Mouse (Mus musculus): ENCODE results near the gene Dact2.

The Dact2 gene

DNA sequence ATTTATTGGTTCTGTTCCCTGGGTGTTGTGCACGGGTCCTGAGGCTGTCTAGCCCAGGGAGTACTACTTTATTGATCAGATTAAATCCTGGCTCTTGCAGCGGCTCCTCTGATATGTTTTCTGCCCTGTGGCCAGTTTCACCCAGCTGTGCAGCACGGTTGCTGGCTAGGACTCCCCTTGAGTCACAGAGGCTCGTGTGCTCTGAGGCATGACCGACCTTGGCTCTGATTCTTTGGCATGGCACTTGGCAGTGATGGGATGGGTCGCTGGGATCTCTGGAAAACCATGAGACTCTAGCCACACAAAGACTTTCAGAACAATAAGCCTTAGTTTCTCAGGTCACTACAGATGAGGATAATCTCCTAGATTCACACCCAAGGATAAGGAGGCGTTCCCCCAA, 8.7 kb upstream of the Dact2 start:
- DNase-seq (ENCODE audit: low spot score), result no peak

DNA sequence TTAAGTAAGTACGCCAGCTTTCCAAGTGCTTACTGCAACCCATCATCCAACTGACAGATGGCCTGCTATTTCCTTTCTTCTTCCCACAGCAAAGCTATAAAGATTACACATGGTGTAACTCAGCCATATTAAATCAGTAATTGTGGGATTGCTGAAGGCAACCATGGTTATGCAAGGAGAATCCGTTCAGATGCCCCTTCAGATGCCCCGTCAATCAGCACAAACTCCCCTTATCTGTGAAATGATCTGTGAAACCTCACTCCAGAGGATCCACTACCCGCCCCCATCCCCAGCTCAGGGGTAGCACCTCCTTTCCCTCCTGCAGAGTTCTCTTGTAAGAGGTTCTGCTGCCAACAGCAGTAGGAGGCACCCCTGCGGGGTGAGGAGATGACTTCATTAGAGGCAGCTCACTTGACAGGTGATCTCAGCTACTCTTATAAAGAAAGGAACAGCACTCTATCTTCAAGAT, 3.0 kb upstream of the Dact2 start:
- DNase-seq (ENCODE audit: low spot score), result no peak

DNA sequence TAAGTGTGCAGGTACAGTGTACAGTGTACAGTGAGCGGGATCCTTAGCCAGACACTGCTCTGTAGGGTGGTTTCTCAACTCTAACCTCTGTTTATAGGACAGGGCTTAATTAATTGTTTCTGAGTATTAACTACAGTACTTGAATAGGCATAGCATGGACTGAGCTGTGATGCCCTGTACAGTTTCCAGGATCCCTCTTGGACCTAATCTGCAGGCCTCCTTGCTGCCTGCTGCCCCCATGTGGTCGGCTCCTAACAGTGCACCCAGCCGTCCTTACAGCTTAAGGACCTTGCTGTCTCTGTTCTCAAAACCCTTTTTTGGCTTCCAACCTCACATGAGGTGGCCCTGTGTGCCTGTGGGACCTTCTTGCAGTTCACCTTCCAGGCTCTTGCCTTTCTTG, 2.0 kb upstream of the Dact2 start:
- DNase-seq (ENCODE audit: low spot score), result peak; percentile 23

DNA sequence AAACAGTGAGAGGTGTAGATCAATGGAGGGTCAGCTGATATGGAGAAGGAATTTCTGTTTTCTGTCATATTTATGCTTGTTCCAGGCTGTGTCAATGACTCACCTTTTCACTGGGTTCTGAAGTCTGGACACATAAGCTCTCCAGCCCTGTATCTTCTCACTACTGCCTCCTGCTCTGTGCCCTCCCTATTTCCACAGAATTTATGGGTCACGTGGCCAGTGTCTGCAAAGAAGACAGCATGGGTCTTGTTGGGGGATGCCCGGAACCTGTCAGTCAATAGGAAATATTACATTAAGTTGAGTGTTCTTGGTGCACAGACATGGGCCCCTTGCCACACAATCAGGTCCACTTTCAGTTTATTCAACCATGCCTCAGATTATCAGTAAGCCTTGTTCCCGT, 1.1 kb upstream of the Dact2 start:
- DNase-seq (ENCODE audit: low spot score), result no peak

DNA sequence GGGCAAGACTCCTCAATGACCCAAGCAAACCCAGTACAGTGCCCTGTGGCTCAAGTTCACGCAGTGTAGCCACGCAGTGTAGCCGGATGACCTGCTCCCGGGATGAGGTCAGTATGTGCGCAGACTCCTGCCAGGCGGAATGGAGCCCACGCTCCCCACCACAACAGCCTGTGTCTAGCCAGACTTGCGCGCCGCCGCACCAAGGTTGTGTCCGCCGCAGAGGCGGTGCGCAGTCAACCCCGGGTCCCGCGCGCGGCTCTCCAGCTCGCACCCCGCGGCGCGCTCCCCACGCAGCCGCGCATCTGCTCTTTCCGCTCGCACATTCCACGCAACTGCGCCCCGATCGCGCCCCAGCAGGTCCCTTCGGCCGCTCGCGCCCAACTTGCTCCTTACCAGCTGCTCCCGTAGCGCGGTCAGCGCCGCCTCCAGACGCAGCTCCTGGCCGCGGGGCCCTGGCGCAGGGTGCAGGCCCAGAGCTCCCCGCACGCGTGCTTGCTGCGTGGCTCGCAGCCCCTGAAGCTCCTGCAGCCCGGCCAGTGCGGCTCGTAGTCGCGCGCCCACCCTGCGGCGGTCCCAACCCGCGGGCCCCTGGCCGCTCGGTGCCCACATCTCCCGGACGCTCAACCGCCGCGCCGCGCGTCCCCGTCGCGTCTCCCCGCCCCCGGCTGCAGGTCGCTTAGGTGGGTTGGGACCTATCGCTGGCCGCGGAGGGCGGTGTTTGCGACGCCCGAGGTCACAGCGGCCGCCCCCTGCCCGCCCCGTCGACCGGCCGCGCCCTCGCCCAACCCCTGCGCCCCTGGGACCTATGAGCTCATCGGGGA, 773 bp downstream of the Dact2 start:
- no peak for DNase-seq (ENCODE audit: low spot score)

DNA sequence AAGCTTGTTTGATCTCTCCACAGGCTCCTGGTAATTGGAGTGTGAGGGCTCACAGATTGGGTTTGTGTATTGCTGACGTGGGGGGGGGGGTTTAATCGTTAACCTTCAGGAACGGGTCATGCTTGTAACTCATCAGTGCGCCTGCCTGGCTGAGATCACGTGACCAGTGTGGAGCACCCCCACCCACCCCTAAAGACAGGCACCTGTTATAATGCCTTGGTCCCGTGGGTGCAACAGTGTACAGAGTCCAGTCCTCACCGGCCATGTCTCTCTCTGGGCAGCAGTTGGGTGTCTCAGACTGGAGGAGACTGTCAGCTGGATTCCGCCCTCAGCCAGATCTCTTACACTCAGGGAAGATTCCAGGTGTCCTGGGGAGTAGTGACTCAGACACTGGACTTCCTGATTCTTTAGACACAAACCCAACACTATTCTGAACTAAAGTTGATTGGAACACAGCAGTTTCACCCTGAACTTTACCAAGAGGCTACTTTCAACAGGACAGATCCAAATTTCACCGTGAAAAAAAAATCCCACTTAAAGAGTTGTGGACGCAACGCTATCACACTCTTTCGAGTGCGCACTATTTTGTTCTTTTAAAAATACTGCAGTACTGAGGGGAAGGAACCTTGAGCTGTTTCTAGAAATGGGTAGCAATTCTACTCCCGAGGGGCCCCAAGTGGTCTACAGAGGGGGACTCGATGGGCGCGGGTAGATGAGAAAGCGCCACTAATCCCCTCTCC, 1.6 kb downstream of the Dact2 start:
- DNase-seq (ENCODE audit: low spot score), result no peak

DNA sequence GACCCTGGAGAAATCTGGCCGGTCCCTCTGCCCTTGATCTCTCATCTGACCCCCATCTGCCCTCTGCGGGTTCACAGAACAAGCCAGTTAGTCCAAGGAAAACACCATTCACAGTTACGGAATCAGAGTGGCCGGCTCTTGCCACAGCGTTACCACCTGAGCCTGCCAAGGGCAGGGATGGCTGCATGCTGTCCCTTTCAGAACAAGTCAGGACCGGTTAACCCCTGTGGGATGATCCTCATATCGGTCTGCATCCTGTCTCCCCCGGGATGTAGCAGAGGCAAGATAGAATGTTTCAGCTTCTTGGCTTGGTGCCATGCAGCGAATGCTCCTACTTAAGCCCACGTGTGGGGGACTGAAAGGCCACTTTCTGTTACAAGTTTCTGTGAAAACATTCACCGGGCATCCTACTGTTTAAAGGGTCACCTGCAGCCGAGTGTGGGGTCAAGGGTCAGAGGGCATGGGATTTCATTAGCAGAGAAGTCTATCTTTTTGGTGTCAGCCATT, 2.8 kb downstream of the Dact2 start:
- no peak for DNase-seq (ENCODE audit: low spot score)

DNA sequence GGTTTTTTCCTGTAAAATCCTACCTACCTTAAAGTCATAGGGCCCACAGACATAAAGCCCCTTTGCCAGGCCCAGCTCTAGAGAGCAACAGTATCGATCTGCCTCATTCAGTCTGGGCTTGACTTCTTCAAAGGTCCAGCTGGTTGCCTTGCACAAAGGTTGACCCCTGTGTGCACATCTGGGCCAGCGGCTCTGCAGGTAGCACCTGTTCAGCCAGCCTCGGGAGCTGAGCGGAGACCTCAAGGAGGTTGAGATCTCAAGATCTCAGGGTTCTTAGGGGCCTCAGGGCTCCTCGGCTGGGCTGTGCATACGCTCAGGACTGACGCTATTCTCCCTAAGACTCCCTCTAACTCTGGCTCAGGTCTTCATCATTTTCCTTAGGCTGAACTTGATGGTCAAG, 3.9 kb downstream of the Dact2 start:
- DNase-seq (ENCODE audit: low spot score), result no peak

DNA sequence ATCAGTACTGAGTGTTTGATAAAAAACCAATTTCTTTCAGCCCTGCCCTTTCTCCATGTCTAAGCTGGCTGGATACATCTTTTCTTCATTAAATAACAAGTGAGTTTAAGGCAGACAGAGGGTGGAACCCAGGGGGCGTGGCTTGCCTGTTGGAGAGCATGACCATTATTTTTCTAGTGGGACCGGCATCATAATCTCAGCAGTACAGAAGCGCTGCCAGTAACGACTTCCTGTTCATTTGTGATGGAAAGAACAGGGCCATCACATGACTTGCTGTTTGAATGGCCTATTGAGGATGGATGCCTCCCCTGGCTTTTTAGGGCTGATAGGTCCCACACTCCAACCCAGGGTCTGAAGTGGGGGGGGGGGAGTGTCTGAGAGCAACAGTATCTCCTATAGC, 4.5 kb downstream of the Dact2 start:
- no peak for DNase-seq (ENCODE audit: low spot score)

DNA sequence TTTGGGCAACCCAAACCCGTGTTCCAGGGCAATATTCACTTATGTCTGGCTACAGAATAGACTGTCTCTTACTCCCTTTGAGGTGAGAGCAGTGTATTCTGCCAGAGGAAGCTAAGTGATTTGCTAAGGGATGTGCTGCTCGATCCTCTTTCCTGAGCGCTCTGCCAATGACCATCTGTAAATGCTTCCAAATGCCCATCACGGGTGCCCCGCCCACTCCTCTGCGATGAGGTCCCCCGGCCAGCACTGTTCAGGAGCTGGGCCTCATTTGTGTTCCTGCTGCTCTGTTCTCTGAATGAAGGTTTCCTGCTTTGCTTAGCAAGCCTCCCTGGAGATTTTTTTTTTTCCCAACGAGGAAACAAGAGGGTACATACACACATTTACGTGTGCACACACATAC, 11.2 kb downstream of the Dact2 start:
- no peak for DNase-seq (ENCODE audit: low spot score)

DNA sequence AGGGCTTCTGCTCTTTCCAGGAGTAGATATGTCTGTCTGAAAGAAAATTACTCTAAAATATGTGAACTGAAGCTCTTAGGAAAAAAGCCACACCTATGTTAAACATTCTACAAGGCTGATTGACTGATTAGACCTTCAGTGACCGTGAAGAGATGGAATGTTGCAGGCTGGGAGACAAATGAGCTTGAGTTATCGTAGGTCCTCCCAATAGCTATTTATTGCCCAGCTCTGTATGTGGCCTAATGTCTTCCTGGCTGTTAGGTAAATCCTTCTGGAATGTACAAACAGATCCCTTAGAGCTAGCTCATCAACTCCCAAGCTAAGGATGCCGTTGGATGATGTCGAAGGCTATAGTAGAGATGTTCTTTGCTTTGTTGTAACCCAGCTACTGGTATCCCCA, 11.7 kb downstream of the Dact2 start:
- DNase-seq (ENCODE audit: low spot score), result no peak

DNA sequence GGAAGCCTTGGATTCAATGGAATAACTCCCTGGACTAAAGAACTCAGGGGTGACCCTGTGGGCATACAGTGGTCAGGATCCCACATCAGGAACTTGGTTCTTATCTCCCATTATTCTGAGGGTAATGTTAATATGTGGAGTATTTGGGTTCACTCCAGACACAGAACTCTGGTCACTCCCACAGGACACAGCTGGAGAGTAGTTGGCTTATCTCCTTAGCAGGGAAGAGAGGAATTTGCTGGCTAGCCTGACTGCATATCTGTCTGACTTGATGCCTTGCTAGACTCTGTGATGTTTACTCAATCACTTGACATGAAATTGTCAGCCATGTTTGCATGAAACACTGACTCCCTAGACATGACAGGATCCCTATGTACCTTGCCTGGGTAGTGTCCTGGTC, 15.6 kb downstream of the Dact2 start:
- DNase-seq (ENCODE audit: low spot score), result no peak

DNA sequence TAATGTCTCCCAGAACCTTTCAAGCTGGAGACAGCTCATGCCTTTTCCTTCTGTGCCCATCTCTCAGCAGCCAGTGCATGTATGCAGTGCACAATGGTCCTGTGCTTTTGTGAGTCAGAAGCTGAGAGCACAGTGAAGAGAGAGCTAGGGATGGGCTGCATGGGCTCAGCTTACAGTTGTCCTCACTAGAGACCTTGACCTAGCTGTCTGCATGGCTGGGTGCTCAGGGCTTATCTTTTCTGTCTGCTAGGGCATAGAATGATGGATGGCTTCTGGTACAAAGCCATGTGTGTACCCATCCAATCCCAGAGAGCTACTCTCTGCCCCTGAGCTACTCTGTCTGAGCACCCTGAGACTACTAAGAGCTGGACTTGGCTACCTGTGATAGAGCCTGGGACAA, 17.0 kb downstream of the Dact2 start:
- DNase-seq (ENCODE audit: low spot score), result no peak

DNA sequence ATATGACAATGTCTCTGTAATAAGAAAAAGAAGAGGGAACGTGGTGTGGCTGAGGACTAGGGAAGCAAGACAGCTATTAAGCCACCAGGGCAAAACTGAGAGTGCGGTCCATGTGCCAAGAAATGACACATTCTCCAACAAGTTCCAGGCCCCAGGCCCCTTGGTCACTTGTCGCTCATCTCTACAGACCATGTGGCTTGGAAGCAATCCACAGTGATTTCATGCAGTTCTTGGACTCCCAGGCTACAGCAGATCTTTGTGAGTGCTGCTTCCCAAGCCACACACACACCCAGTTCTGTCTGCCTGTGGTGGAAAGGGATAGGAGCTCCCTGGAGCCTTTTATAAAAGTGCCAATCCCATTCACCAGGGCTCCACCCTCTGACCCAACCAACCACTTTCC, 17.9 kb downstream of the Dact2 start:
- no peak for DNase-seq (ENCODE audit: low spot score)

DNA sequence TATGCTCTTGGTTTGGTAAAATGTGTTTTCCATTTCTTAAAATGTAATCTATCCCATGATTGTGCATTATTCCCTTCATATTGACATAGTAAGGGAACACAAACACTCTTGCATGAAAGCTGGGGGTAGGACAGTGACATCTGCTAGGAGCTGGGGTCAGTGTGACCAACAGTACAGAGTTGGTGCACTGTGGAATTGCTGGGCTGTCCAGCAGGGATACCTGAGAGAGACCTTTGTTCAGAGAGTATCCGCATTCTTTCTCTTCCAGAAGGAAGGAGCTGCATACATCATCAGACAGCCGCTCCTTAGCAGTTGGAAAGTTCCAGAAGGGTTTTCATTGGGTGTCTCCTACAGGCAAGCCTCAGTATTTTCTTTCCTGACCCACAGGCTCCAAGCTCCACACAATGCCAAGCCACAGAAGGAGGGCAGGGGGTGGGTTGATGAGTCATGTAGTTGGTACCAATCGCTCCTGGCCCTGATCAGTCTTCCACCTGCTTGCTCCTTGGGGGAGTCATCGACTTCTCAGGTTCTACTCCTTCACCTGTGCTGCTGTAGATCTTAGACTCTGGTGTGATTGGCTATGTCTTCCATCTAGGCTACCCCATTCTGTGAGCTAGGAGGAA, 19.8 kb downstream of the Dact2 start:
- DNase-seq (ENCODE audit: low spot score), result no peak

DNA sequence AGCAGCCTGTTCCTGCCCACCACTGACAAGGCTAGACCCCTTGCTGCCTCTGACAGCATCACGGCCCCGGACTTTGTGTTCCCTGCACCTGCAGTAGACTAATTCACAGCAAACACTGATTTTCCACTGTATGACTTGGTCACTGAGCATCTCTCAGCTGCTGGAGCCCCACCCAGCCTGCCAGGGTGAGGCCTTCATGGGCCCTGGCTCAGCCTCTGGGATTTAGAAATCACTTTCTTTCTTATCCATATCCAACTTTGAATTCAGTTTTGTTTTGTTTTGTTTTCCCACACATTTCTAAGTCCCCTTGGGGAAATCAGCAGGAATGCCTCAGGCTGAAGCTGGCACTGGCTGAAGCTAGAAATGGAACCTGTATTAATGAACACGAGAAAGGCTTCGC, 20.4 kb downstream of the Dact2 start:
- DNase-seq (ENCODE audit: low spot score), result no peak

DNA sequence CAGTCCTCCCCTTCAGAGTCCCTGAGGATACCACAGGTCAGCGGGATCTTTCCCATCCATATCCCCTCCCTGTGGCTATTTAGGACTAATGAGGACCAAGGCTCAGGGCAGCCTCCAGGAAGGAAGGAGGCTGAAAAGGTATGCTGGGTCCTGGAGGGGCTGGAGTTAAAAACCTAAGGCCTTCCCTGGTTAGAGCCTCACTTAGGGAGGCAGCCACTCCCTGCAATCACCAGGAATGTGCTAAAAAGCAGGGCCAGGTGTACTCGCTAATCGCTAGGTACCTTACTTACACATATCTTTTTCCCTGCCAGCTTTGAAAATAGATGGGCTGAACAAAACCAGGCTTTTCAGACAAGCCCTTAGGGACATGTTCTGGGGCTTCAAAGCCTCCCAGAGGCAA, 21.2 kb downstream of the Dact2 start:
- DNase-seq (ENCODE audit: low spot score), result no peak

DNA sequence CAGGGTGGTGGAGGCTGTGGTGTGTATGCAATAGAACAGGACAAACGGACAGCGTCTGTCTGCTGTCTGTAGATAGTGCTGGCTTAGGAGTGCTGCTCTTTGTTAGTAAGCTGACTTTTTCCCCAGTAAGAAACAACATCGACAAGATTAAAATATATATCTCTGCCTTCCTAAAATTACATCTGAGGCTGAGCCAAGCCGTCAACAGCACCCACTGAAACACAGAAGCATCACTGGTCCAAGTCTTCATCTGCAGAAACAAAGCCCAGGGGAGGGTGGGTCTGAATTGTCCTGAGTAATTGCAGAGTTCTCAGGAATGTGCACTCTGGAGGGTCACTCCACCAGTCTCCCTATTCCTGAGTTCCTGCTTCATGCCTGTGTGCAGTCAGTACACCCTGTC, 25.2 kb downstream of the Dact2 start:
- DNase-seq (ENCODE audit: low spot score), result no peak

DNA sequence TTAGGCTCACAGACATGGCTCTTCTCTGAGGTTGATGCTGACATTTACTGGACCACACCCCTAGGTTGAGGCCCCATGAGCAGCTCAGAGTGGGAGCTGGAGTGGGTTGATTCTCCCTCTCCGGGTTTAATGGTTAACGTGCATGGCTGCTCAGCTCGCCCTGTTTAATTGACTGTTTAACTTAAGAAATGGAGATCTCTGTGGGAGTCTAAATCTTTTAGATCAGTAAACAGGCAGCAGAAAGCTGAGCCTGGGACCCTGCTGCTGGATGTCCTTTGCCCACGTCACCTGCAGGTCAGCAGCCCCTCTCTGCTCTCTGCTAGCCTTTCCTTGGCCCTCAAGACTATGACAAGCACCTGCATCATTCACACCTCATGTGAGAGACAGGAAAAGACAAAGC, 25.6 kb downstream of the Dact2 start:
- DNase-seq (ENCODE audit: low spot score), result no peak

DNA sequence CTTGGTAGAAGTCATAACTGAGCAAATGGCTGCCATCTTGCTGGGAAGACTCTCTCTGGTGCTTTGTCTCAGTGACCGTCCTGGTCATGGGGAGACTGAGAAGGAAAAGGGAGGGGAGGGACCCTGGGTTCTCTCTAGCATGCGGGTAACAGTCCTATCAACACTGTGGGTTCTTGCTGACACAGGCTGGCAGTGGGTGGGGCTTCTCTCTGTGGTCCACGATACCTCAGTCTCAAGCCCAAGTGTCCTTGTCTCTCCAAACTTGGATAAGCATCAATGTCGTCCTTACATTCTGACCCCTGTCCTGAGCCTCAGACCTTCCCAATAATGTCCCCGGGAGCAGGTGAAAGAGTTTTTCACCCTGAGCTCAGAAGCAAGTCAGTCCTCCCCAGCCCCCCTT, 26.1 kb downstream of the Dact2 start:
- DNase-seq (ENCODE audit: low spot score), result no peak

DNA sequence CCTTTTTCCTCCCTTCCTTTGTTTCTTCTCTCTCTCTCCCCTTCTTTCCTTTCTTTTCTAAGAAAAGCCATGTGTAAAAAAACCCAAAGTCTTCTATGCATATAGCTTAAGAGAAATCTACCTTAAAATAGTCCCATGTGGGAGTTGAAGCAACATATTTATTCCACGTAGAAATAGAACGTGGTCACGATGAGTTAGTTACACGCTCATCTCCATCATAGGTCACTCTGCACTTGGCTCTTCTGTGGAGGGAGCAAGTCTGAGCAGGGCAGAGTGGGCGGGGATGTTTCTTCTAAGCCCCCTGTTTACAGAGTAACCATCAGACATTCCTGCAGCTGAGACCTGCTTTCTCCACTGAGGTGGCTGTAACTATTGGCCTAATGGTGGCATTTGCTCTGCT, 27.1 kb downstream of the Dact2 start:
- DNase-seq (ENCODE audit: low spot score), result no peak

DNA sequence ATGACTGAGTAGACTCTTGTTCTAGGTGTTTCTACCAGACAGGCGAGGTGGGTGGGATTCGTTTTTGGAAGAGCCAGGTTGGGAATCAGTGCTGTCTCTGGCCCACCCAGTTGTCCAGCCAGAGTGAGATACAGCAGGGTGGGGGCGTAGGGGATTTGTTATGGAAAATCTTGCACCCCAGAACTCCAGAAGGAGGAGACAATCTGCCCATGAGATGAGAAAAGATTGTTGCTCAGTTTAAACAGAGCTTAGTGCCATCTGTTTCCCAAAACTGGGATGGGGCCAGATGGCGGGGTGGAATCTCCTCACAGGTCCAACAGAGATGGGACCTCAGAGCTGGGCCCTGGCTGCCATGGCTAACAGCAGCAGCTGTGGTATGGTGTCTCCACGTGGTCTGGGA, 28.4 kb downstream of the Dact2 start:
- no peak for DNase-seq (ENCODE audit: low spot score)

DNA sequence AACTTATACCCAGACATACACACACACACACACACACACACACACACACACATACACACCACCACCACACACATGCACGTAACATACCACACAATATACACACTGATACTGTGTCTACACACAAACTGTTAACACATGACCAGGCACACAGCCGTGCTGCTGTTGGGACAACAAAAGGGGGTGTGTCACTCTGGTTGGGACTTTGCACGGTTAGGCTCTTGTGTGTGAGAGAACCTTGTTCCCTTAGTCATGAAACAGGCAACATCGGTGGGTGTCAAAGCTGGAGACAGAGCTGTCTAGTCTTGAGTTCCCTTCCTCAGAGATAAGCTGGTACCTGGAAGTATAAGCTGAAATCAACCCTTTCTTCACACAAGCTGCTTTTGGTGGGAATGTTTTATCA, 29.1 kb downstream of the Dact2 start:
- no peak for DNase-seq (ENCODE audit: low spot score)

Measured in T-cell, adult 2 months (primary cell).